Mouse (Mus musculus) bone marrow, adult 2 months (tissue): Measurements from ENCODE around the gene Ing2.

Experiments
- CTCF ChIP-seq: fragments of 200-500 bp; IDR thresholded peaks from 2 replicates; pipeline ENCODE4 v1.5.1; 2011; ENCODE audit warnings: low read length, control low read depth; ENCODE audit not compliant: control insufficient read depth, insufficient read depth
- POLR2A ChIP-seq: fragments of 200-500 bp; IDR thresholded peaks from 2 replicates; pipeline ENCODE4 v1.6.1; 2011; ENCODE audit warnings: low read depth, mild to moderate bottlenecking, control low read depth, low read length, borderline replicate concordance; ENCODE audit not compliant: control insufficient read depth

DNA sequence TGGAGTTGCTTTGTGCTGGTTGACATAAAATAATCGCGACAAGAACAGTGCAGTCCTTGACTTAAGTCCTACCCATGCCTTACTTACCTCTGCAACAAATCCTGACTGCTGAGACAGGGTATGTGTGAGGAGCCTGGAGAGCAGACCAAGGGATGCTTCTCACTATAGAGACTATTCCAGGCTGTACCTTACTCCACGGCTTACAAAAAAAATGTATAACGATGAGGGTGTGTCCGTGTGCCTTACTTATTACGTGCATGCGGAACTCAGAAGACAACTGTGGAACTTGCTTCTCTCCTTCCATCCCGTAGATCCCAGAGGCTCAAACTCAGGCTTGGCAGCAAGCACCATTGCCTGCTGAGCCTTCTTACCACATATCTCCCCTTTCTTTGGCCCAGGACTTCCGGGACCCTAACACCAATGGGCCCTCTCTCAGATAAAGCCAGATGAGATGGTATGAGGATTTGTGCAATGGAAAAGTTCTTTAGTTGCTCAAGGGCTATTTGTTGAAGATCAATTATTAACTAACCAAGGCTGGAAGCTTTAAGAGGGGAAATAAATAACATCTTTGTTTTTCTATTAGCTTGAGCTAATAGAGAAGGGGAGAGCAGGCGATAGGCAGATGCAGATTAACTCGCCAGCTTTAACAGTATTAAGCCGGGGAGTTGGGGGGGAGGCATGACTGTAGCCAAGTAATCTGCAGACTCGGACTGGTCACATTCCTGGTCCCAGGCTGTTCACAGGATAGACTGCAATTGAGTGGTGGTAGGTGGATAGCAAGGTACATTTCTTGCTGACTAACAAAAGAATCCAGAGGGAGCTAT is 23.2 kb downstream of the Ing2 start:
- TF ChIP-seq CTCF (no peak), POLR2A (no peak)
